Mouse (Mus musculus) thymus, adult 2 months (tissue): Measurements from ENCODE around the gene Rarb.

Experiments
- CTCF ChIP-seq: fragments of 200-500 bp; IDR thresholded peaks from 2 replicates; pipeline ENCODE4 v1.5.1; 2012; ENCODE audit warnings: mild to moderate bottlenecking, control low read depth, low read length, moderate library complexity, borderline replicate concordance; ENCODE audit not compliant: control insufficient read depth, poor library complexity, insufficient read depth; ENCODE audit errors: extremely low read depth
- POLR2A ChIP-seq: fragments of 200-500 bp; IDR thresholded peaks from 2 replicates; pipeline ENCODE4 v1.6.1; 2012; ENCODE audit warnings: mild to moderate bottlenecking, low read length, control low read depth, moderate library complexity; ENCODE audit not compliant: control insufficient read depth, poor library complexity, insufficient read depth; ENCODE audit errors: extremely low read depth

DNA sequence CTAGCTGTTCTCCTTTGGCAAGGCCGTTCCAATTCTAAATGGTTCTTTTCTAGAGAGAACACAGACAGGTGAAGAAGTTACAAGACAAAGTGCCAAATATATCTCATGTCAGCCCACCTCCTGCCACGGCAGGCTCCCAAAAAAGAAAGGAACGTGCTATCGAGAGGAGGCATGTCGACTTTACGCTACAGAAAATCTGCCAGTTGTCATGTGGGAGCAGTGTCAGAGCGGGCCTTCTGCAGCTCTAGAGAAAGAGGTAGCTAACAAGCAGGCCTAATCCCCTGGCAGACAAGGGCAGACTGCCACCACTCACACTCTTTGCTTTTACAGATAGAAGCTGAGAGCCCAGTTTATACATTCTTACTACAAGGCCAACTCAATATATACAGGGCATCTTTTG lies 219.7 kb downstream of the Rarb start:
- TF ChIP-seq CTCF, result no peak
- TF ChIP-seq POLR2A, result no peak
